Mouse (Mus musculus) brain, embryonic 18.5 days (tissue): ENCODE data around the gene Tmem45b.
A peak's percentile ranks its signal among the peaks of the same experiment; 100 is the strongest.

ENCODE experiments used
- DNase-seq: peaks from one replicate; pipeline ENCODE4 v3.0.0-alpha.2; 2012; ENCODE audit warnings: low read depth, low spot score

Gene Tmem45b

GRCm38 (mm10) chr9:31404311-31404710 is 60.0 kb downstream of the Tmem45b start:
- no peak for DNase-seq

DNA sequence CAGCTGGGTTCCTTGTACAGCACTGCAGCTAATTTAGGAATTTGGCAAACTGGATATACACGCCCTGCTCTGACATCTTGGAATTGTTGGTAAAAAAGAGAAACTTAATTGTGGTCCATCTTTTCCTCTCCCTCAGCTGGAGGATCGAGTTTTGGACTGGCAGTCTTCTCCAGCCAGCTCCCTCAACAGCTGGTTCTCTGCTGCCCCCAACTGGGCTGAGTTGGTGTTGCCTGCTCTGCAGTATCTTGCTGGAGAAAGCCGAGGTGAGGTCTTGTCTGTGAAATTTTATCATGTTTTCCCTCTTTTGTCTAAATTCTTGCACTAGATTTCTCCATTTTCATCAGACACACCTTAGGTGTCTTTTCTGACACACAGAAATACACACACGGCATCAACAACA is 63.8 kb downstream of the Tmem45b start:
- DNase-seq: no peak

DNA sequence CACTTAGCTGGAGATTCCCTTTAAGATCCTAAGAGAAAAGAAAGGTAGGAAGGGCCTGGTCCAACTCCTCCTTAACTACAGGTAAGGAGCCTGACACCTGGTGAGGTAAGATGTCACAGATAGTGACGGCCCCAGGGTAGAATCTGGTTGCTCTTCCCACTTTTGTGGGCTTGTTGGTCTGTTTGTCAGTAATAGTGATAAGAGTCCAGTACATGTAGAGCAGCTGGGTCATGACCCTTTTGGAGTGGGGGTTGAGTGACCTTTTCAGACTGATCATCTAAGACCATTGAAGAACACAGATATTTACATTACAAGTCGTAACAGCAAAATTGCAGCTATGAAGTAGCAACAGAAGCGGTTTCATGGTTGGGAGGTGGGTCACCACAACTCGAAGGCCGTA is 77.1 kb downstream of the Tmem45b start:
- no peak for DNase-seq

DNA sequence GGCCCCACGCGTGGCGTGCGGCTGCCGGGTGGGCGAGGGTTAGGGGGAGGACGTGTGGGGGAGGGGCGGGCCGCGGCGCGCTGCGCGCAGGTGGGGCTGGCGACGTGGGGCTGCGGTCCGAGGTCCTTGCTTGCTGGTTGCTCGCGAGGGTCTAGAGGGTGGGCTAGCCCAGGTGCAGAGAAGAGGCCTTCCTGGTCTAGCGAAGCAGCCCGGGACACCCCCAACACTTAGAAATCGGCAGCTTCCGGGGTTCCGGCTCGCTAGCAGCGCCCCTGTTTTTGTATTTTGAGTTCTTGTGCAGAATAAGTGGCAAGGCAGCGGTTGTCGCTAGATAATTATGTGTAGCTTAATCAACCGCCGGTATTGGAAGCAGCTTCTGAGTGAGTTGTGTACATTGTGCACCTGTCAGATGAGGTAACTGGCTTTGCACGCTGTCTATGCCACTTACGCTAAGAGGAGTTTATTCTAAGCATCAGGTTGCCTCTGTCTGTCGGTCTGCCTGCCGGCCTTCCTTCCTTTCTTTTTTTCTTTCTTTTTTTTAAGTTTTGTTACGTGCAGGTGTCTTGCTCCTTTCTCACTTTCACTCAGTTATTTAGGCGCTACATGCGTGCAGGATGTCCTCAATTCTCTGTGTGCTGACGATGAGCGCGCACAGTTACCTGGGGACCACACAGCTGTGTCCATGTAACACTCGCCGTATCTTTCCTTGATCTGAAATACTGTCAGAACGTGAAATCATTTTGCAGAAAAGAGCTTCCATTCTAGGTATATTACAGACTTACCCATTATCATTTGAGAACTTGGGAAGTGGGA is 77.7 kb downstream of the Tmem45b start:
- no peak for DNase-seq

DNA sequence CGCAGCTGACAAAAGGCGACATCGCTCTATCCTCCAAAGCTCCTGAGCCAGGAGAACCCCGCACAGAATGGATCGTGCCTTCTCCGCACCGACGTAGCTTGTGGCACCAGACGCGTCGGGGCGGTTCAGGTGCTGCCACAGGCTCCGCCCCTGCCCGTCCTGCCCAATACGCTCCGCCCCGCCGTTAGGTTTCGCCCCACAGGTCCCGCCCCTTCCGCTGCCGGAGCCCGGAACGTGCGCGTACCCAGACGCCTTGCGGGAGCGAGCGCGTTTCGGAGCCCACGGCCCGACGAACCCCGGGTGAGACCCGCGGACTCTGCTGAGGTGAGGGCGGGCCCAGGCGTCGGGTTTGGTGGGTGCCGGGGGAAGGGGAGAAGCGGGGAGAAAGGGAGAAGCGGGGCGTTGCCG is 78.3 kb downstream of the Tmem45b start, which contains the start of gene Nfrkb:
Nfrkb (plus strand) TSS at position 246 of the 408 bp plus-strand sequence.
- DNase-seq: peak; percentile 79

DNA sequence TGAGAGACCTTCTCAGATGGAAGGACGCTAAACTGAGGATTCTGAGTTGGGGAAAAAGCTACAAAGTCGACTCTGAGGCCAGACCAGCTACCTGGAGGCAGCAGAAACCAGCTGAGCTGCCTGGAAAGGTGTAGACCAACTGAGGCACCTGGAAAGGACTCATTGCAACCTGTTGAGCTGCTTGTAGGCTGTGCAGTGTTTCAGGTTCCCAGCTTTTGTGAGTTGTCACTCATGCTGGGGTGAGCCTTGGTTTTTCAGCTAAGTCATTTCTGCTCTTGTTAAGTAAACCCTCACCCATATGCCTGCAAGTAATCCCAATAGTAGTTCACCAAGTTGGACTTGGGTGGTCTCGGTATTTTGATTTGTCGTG is 78.8 kb downstream of the Tmem45b start:
- DNase-seq: no peak

DNA sequence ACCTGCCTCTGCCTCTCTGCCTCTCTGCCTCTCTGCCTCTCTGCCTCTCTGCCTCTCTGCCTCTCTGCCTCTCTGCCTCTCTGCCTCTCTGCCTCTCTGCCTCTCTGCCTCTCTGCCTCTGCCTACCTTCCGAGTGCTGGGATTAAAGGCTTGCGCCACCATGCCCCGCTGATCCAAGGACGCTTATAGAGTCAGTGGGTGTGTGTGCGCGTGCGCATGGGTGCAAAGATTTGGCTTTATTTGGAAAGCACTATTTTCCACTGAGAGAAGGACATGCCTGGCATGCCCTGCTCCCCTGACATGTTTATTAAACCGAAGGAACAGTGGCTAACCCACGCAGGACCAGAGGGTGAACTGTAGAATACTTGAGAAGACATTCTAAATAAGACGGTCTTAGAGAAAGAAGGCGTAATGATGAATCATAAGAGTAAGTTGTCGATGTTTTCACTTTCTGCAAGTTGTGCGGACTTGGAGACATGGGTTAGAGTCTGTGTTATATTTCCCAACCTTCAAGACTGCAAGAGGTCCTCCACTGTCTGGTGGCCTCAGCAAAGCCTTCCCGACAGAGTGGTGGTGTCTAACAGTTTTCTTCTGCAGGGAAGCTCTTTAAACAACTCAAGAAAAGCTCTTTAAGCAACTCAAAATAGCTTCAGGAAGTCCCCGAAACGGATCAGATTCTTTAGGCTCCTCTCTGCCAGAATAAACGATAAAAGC is 79.3 kb downstream of the Tmem45b start:
- no peak for DNase-seq

DNA sequence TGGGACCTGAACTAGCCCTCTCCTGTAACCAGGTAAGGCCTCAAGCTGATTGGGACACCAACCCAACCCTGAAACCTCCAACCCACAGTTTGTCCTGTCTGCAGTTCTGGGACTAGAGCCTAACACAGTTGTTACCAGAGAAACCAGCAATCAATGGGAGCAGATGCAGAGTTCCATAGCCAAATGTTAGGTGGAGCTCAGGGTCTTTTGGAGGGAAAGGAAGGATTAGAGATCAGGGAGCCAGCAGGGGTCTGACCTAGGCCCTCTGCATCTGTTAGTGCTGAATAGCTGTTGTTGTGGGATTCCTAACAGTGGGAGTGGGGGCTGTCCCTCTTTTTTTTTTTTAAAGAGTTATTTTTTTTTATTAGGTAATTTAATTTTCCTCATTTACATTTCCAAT is 87.6 kb downstream of the Tmem45b start:
- no peak for DNase-seq
